In the genomic region with DNA sequence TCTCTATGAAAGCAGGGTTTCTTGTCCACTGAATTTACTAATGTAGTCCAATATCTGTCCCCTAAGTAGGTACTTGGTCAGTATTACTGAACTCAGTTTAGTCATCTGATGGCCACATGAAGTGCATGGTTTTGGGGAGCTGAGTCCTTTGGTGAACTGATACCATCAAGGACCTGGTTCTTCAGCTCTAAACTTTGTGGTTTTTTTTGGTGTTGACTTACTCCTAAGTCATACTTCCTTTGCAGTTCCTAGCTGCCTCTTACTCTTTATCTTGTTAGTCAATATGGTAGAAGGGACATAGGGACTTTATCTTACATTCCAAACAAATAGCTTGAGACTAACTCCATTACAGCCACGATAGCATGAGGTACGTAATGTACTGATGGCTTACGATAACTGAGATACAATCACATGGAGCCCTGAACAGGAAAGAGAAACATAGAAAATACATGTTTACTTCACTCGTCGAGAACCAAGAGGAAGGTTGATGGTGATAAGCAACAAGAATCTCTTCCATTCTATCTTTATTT, we compare ENCODE assay signal across 22 mouse cellular contexts. TPM values are rescaled to one million over a fixed set of nuclear protein-coding genes. Genes with fewer than 3 reads are reported as not detected.
A peak's percentile ranks its signal among the peaks of the same experiment; 100 is the strongest.
DNase-seq lines count a peak whose midpoint lies in the region; ATAC-seq and TF ChIP-seq lines count a peak whose summit lies in the region.
"Had no signal": no experiment of that assay in that cellular context is flagged by ENCODE, and none has a peak within 500 bp of the region (broad histone marks: within the 10 kb centered on the region; RNA-seq: fewer than 3 reads in every experiment).

No protein-coding gene starts in this region.

- H3K4me1 ChIP-seq in liver, postnatal 0 days (ENCODE audit: insufficient read depth): peaks cover 16% of the 10 kb centered on the region; the same call in 1 of the 2 replicates
- H3K4me1 ChIP-seq: embryonic facial prominence, embryonic 13.5 days; forebrain, embryonic 13.5 days; hindbrain, embryonic 13.5 days had no signal

- intact Hi-C loops in heart, postnatal 10 days (cut with DNase I): no loop called here

- H3K4me2 ChIP-seq in liver, postnatal 0 days (ENCODE audit: low read depth, low read length): no peak overlapping the region
- H3K4me2 ChIP-seq: embryonic facial prominence, embryonic 13.5 days; forebrain, embryonic 13.5 days; heart, embryonic 13.5 days; hindbrain, embryonic 13.5 days had no signal

- no peaks in the 10 kb centered on the region for H3K27me3 ChIP-seq in liver, postnatal 0 days (ENCODE audit: insufficient read depth, low read length)
- H3K27me3 ChIP-seq: embryonic facial prominence, embryonic 13.5 days; forebrain, embryonic 13.5 days; heart, embryonic 13.5 days; hindbrain, embryonic 13.5 days had no signal

- ATAC-seq in liver, postnatal 0 days: no peak
- no peak for ATAC-seq in erythroid progenitor cell, adult 5-6 weeks (replicated peaks; ENCODE audit: low FRiP score, poor library complexity, severe bottlenecking)
- ATAC-seq: activated CD4-positive, CD25-positive, alpha-beta regulatory T cell, adult 4 months; forebrain, embryonic 13.5 days; hindbrain, postnatal 0 days had no signal

- 0 out of 2 replicates have a peak, but pooled peaks have one; percentile 39 for TF ChIP-seq EP300 in liver, postnatal 0 days (IDR thresholded peaks at IDR 0.05; ENCODE audit: low read depth)

- H3K9me3 ChIP-seq in liver, postnatal 0 days (ENCODE audit: low read length): no peaks in the 10 kb centered on the region
- H3K9me3 ChIP-seq: embryonic facial prominence, embryonic 13.5 days; forebrain, embryonic 13.5 days; heart, embryonic 13.5 days; hindbrain, embryonic 13.5 days had no signal

- H3K27ac ChIP-seq in liver, postnatal 0 days (ENCODE audit: low read depth): no peak overlapping the region
- H3K27ac ChIP-seq: embryonic facial prominence, embryonic 13.5 days; forebrain, embryonic 13.5 days; gastrocnemius, adult 2 months; heart, embryonic 13.5 days; hindbrain, embryonic 13.5 days; hindbrain, postnatal 0 days had no signal

- WGBS in liver, postnatal 0 days (ENCODE audit: insufficient replicate concordance): 48% methylated on average over 5 of the region's 5 CpGs

- TF ChIP-seq CTCF in liver, postnatal 0 days (IDR thresholded peaks at IDR 0.05; ENCODE audit: low read depth): no peak

- H3K4me3 ChIP-seq in liver, postnatal 0 days (ENCODE audit: low read depth, low read length): no peak overlapping the region
- H3K4me3 ChIP-seq: embryonic facial prominence, embryonic 13.5 days; forebrain, embryonic 13.5 days; gastrocnemius, adult 2 months; heart, embryonic 13.5 days; hindbrain, embryonic 13.5 days had no signal

- peak; percentile 92 for DNase-seq in 416B (ENCODE audit: low read depth)
- peak; percentile 68 for DNase-seq in CD4-positive helper T cell, adult 2 months (ENCODE audit: low read depth, low spot score)
- DNase-seq in induced T-regulatory cell, adult 2 months (ENCODE audit: low read depth): peak; percentile 79
- no peak for DNase-seq in liver, postnatal 0 days
- no peak for DNase-seq in layer of hippocampus, adult 9-11 months
- no peak for DNase-seq in heart, postnatal 10 days
- DNase-seq in lung, postnatal 4 days: no peak
- DNase-seq: adrenal gland, postnatal 14 days; B cell, adult 2 months; cerebellum, adult 11-12 months; cerebellum, adult 9-11 months; cerebellum, postnatal 36 days; gastrocnemius, adult 2 months; gastrocnemius, postnatal 36 days; heart, adult 11 months had no signal

- no peak overlapping the region for H3K9ac ChIP-seq in liver, postnatal 0 days (replicated peaks)
- H3K9ac ChIP-seq: embryonic facial prominence, embryonic 13.5 days; forebrain, embryonic 13.5 days; heart, embryonic 13.5 days; hindbrain, embryonic 13.5 days had no signal

- H3K36me3 ChIP-seq in liver, postnatal 0 days (replicated peaks; ENCODE audit: insufficient read depth, low read length): no peaks in the 10 kb centered on the region
- H3K36me3 ChIP-seq: embryonic facial prominence, embryonic 13.5 days; heart, embryonic 13.5 days; hindbrain, embryonic 13.5 days had no signal

RNA-seq across cellular contexts. Expression of gene Tnfaip3, which starts 51.4 kb away (rescaled TPM):
- 0.89 and 1.3 TPM in 2 replicates for polyA plus RNA-seq in liver, postnatal 0 days (2015; fragmentation: Nextera tagmentation; extraction: Ambion mirVana)
- 1 to 10 TPM; 3.5 to 4.7 TPM for total RNA-seq in heart, postnatal 10 days (2021)
- total RNA-seq in erythroid progenitor cell, adult 5-6 weeks (2015; ENCODE audit: low replicate concordance): 21.3 and 42.3 TPM in 2 replicates
- total RNA-seq in erythroid progenitor cell, adult 5-6 weeks (2017; ENCODE audit: low replicate concordance): 4.3 and 6.2 TPM in 2 replicates

Comparison
In these comparisons a context has a peak if more than half of its experiments do, and no peak if none do; other contexts are left out.
1. DNase-seq: peak in 416B (single experiment), CD4-positive helper T cell, adult 2 months (single experiment) and induced T-regulatory cell, adult 2 months (single experiment); none in liver, postnatal 0 days (single experiment), layer of hippocampus, adult 9-11 months (single experiment), heart, postnatal 10 days (0 of 2) and lung, postnatal 4 days (0 of 2).